Mouse (Mus musculus) ZHBTc4 (cell line): ENCODE data around the gene Gm28035.

Source experiments
- DNase-seq: peaks from one replicate; pipeline ENCODE4 v3.0.0-alpha.2; 2011; ENCODE audit warnings: low read depth, low spot score

Gm28035 gene

GRCm38 (mm10) chr2:30238906-30239465 is 1.4 kb upstream of the Gm28035 start:
- no peak for DNase-seq

- DNase-seq = no peak
These were observed 590 bp upstream of the Gm28035 start for GRCm38 (mm10) chr2:30239777-30240176.

GRCm38 (mm10) chr2:30242509-30242908 is 2.1 kb downstream of the Gm28035 start:
- DNase-seq = peak; percentile 94

- no peak for DNase-seq
These were observed 3.0 kb downstream of the Gm28035 start for GRCm38 (mm10) chr2:30243391-30243790.

GRCm38 (mm10) chr2:30244595-30245178 is 4.3 kb downstream of the Gm28035 start:
- no peak for DNase-seq

GRCm38 (mm10) chr2:30247036-30247435 is 6.7 kb downstream of the Gm28035 start:
- DNase-seq = no peak

- no peak for DNase-seq
These were observed 7.3 kb downstream of the Gm28035 start for GRCm38 (mm10) chr2:30247681-30248080.

- DNase-seq = no peak
These were observed 8.8 kb downstream of the Gm28035 start for GRCm38 (mm10) chr2:30249182-30249581.

- no peak for DNase-seq
These were observed 10.1 kb downstream of the Gm28035 start for GRCm38 (mm10) chr2:30250166-30251128.

GRCm38 (mm10) chr2:30251417-30252104 is 11.2 kb downstream of the Gm28035 start:
- DNase-seq = peak; percentile 85

- DNase-seq = no peak
These were observed 12.2 kb downstream of the Gm28035 start for GRCm38 (mm10) chr2:30252521-30252920.

- no peak for DNase-seq
These were observed 13.4 kb downstream of the Gm28035 start for GRCm38 (mm10) chr2:30253809-30254208.

GRCm38 (mm10) chr2:30255631-30256395 is 15.4 kb downstream of the Gm28035 start:
- DNase-seq = no peak

- DNase-seq = peak; percentile 17
These were observed 16.4 kb downstream of the Gm28035 start for GRCm38 (mm10) chr2:30256616-30257350.

- no peak for DNase-seq
These were observed 17.5 kb downstream of the Gm28035 start for GRCm38 (mm10) chr2:30257699-30258460.

GRCm38 (mm10) chr2:30258600-30258999 is 18.2 kb downstream of the Gm28035 start:
- no peak for DNase-seq

- no peak for DNase-seq
These were observed 19.0 kb downstream of the Gm28035 start for GRCm38 (mm10) chr2:30259131-30260064.

GRCm38 (mm10) chr2:30261064-30261736 is 20.8 kb downstream of the Gm28035 start:
- peak; percentile 52 for DNase-seq
